Mouse (Mus musculus) kidney, embryonic 15.5 days (tissue): ENCODE results near the gene Chmp1a. TPM values are rescaled to one million over a fixed set of nuclear protein-coding genes. Genes with fewer than 3 reads are reported as not detected.

Experiments used
- ATAC-seq: fragments of 200-750 bp; cut with Nextera tagmentation; replicated peaks from 2 replicates; pipeline ENCODE4 v1.8.0; 2017; ENCODE audit warnings: moderate TSS enrichment; ENCODE audit not compliant: low FRiP score
- H3K27ac ChIP-seq: fragments of 300-500 bp; sonication (generic); 2 replicates; pipeline ENCODE4 v1.5.1; 2015; ENCODE audit warnings: mild to moderate bottlenecking, inconsistent platforms
- H3K27me3 ChIP-seq: fragments of 300-500 bp; sonication (generic); 2 replicates; pipeline ENCODE4 v1.6.1; 2015; ENCODE audit warnings: inconsistent platforms
- H3K36me3 ChIP-seq: fragments of 300-500 bp; sonication (generic); 2 replicates; pipeline ENCODE4 v1.6.1; 2015; ENCODE audit warnings: inconsistent platforms
- H3K4me1 ChIP-seq: fragments of 300-500 bp; sonication (generic); 2 replicates; pipeline ENCODE4 v1.6.1; 2015; ENCODE audit warnings: inconsistent platforms
- H3K4me2 ChIP-seq: fragments of 300-500 bp; sonication (generic); 2 replicates; pipeline ENCODE4 v1.6.1; 2015; ENCODE audit warnings: moderate library complexity, mild to moderate bottlenecking, inconsistent platforms
- H3K4me3 ChIP-seq: fragments of 300-500 bp; sonication (generic); replicated peaks from 2 replicates; pipeline ENCODE4 v1.5.1; 2015; ENCODE audit warnings: mild to moderate bottlenecking, inconsistent platforms
- H3K9ac ChIP-seq: fragments of 300-500 bp; sonication (generic); 2 replicates; pipeline ENCODE4 v1.6.1; 2015; ENCODE audit warnings: mild to moderate bottlenecking, inconsistent platforms
- H3K9me3 ChIP-seq: fragments of 300-500 bp; sonication (generic); replicated peaks from 2 replicates; pipeline ENCODE4 v1.6.1; 2016; ENCODE audit warnings: inconsistent platforms
- WGBS: fragments of 180-500 bp; shearing (Covaris S2); methylation state at CpG from one replicate; pipeline ENCODE4 v1.1.7; 2015; ENCODE audit warnings: mixed read lengths; 5-methylcytosine and 5-hydroxymethylcytosine counted together
- polyA plus RNA-seq: library from polyadenylated mRNA; unstranded; fragments of >200 nt; fragmentation: Nextera tagmentation; extraction: Ambion mirVana; gene quantifications from 2 replicates; pipeline ENCODE4 v1.2.1, GENCODE M21; 2015

Chmp1a gene
- polyA plus RNA-seq, 1 experiment from 2014 or later, result 126 TPM

DNA sequence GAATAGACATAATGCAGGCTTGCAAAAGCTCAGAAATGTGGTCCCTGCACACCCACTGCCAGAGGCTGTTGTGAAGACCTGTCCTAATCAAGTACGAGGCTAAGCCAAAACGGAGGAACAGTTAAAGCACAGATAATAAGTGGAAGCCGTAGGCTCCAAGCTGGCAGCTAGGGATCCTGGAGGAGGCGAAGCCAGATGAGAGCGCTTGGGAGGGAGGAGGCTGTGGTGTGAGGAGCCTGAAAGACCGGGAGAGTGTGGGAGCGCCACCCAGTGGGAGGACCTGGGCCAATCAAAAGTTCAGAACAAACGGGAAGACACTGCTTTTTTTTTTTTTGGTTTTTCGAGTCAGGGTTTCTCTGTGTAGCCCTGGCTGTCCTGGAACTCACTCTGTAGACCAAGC is 21.9 kb downstream of the Chmp1a start:
- Histone ChIP-seq H3K9me3 (no peaks in the 10 kb centered on the region), H3K4me2 (peak overlapping the region; percentile 42), H3K27ac (no peak overlapping the region), H3K4me3 (no peak overlapping the region), H3K9ac (no peak overlapping the region), H3K4me1 (peaks cover 25% of the 10 kb centered on the region), H3K36me3 (no peaks in the 10 kb centered on the region), H3K27me3 (no peaks in the 10 kb centered on the region; the same call in 1 of the 2 replicates)
- WGBS, result 3% methylated on average over 9 of the region's 9 CpGs
- ATAC-seq, result no peak

DNA sequence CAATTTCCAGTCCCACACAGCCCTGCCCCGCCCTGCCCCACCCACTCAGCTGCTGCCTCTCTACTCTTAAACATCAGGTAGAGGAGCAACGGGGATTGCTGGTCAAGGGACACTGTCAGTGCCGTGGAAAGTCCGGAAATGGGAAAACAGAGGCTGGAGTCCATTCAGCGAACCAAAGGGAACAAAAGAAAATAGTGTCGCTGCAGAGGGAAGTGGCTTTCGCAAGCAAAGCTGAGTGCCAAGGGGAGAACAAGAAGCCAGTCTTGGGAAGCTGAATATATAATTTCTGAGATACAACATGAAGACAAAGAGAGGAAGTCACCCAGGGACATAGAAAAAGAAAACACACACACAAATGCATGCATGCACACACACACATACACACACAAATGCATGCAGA is 23.7 kb downstream of the Chmp1a start:
- Histone ChIP-seq H3K4me3 (no peak overlapping the region), H3K4me1 (peaks cover 33% of the 10 kb centered on the region), H3K36me3 (no peaks in the 10 kb centered on the region), H3K9me3 (no peaks in the 10 kb centered on the region), H3K4me2 (no peak overlapping the region), H3K9ac (no peak overlapping the region), H3K27me3 (no peaks in the 10 kb centered on the region; the same call in 1 of the 2 replicates), H3K27ac (no peak overlapping the region)
- no peak for ATAC-seq
- 66% methylated on average over 7 of the region's 7 CpGs for WGBS

DNA sequence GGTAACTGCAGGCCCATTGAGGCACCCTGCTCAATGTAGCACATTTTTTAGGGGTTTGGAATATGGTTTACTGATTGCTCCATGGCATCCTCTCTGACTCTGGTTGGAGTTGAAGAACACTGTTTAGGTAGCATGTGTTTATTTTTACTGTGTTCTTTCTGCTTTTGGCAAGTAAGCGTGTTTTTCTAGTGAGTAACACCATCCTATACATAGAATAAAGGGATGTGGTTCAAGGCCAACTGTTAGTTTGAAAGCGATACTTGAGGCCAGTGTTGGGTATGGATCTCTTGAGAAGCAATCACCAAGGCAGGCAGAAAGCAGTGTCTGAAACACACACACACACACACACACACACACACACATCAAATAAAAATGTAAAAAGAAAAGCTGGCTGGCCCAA is 24.6 kb downstream of the Chmp1a start:
- ATAC-seq, result no peak
- WGBS, result 66% methylated on average over 2 of the region's 2 CpGs
- no peaks in the 10 kb centered on the region for H3K9me3 ChIP-seq
- no peaks in the 10 kb centered on the region for H3K36me3 ChIP-seq
- H3K4me1 ChIP-seq, result peaks cover 33% of the 10 kb centered on the region
- H3K4me3 ChIP-seq, result no peak overlapping the region
- no peak overlapping the region for H3K9ac ChIP-seq
- H3K4me2 ChIP-seq, result no peak overlapping the region
- no peaks in the 10 kb centered on the region; the same call in 1 of the 2 replicates for H3K27me3 ChIP-seq
- no peak overlapping the region for H3K27ac ChIP-seq

DNA sequence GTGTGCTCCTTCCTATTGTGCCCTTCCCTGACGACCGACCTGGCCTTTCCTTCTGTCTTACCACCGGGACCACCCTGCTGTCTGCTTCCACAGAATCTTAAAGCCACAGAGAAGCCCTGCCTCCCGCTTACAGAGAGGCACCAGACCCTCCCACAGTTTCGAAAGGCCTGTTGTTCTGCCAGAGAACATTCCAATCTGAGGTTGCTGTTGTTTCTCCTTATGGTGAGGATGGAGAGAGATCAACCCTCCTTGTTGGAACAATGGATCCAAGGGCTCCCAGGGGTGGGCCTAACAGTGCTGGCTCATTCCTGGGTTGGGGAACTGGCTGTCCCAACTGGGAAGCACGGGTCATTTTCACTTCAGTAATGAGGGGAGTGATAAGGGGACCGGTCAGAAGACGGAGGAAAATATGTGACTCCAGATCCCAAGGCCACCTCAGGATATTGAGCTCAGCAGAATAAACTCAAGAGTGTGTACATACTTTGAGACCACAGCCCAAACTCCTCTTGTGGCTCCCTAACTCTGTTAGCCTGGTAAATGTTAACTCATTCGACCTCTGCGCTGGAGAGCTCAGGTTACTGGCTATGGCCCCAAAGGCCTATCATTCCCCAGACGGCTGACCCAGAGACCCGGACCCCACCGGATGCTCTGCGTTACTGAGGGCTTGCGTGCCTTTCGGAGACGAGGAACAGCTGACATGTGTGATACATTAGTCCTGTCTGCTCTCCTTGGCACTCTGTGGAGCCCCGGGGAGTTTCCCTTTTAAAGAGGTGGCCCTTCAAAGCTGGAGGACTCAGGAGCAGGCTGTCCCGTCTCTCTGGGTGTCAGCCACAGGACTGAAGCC is 26.8 kb downstream of the Chmp1a start, which contains the start of gene Dpep1:
Gene Dpep1, plus strand, starts transcription at position 677 of the 844 bp plus-strand sequence.
- Histone ChIP-seq H3K9me3 (no peaks in the 10 kb centered on the region), H3K4me2 (peak within 1 kb of the TSS; percentile 8; the same call in 1 of the 2 replicates), H3K9ac (no peak within 1 kb of the TSS), H3K27ac (peak within 1 kb of the TSS; percentile 67), H3K4me3 (no peak within 1 kb of the TSS), H3K4me1 (peaks cover 27% of the 10 kb centered on the region), H3K27me3 (no peaks in the 10 kb centered on the region; the same call in 1 of the 2 replicates), H3K36me3 (no peaks in the 10 kb centered on the region)
- ATAC-seq, result peak; percentile 23
- 15% methylated on average over 19 of the region's 19 CpGs for WGBS

DNA sequence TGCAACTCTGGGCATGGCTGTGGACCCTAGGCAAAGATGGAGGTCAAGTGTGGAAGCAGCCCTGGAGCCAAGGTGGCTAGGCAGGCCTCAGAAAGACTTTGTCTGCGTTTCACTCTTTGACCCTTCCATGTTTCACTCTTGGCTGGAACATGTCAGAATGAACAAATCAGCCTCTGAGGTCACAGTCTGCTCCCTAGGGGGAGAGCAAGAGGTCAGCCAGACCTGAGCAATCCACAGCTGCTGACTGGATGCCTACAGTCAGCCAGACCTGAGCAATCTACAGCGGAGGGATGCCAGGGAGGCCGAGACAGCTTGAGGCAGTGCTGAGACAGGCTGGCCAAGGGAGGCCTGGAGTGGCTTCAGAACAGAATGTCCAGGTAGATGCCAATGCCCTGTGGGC is 31.2 kb downstream of the Chmp1a start:
- Histone ChIP-seq H3K9ac (no peak overlapping the region), H3K4me1 (peaks cover 16% of the 10 kb centered on the region), H3K36me3 (no peaks in the 10 kb centered on the region), H3K4me2 (no peak overlapping the region), H3K27me3 (no peaks in the 10 kb centered on the region), H3K27ac (no peak overlapping the region), H3K9me3 (peaks cover 9% of the 10 kb centered on the region; the same call in 1 of the 2 replicates), H3K4me3 (no peak overlapping the region)
- ATAC-seq, result no peak
- 64% methylated on average over 3 of the region's 3 CpGs for WGBS

DNA sequence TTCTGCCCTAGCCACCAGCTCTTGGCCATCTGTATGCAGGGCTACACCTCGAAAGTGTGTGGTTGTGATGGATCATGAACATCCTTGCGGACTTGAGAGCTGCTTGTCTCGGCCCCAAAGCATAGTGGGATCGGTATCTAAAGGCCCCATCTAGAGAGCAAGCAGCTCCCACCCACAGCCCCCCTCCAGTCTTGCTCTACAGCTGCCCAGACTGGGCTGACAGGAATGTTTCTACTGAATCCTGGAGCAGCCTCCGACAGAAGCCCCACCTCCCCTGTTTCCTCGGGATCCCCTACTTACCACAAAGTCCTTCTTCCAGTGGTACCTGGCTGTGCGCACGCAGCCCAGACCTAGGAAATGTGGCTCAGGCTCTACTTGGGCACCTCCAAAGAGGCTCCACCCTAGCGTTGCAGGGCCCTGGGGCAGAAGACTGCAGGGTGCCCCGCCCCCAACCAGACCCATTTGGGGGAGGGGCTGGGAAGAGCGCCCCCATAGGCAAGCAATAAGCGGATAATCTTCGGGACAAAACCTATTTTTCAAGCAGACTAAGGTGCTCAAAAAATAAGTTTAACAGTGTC is 54.6 kb downstream of the Chmp1a start, which contains the start of gene Sult5a1:
Gene Sult5a1, minus strand, starts transcription at position 428 of the 578 bp plus-strand sequence.
- 0 out of 2 replicates have a peak, but pooled peaks have one; percentile 49 for ATAC-seq
- H3K4me3 ChIP-seq, result peak within 1 kb of the TSS; percentile 21
- no peaks in the 10 kb centered on the region for H3K9me3 ChIP-seq
- H3K4me2 ChIP-seq, result peak within 1 kb of the TSS; percentile 45
- no peaks in the 10 kb centered on the region for H3K27me3 ChIP-seq
- no peak within 1 kb of the TSS for H3K27ac ChIP-seq
- H3K4me1 ChIP-seq, result peaks cover 21% of the 10 kb centered on the region
- WGBS, result 33% methylated on average over 13 of the region's 13 CpGs
- H3K9ac ChIP-seq, result 0 out of 2 replicates have a peak within 1 kb of the TSS, but pooled peaks have one; percentile 2
- H3K36me3 ChIP-seq, result no peaks in the 10 kb centered on the region

DNA sequence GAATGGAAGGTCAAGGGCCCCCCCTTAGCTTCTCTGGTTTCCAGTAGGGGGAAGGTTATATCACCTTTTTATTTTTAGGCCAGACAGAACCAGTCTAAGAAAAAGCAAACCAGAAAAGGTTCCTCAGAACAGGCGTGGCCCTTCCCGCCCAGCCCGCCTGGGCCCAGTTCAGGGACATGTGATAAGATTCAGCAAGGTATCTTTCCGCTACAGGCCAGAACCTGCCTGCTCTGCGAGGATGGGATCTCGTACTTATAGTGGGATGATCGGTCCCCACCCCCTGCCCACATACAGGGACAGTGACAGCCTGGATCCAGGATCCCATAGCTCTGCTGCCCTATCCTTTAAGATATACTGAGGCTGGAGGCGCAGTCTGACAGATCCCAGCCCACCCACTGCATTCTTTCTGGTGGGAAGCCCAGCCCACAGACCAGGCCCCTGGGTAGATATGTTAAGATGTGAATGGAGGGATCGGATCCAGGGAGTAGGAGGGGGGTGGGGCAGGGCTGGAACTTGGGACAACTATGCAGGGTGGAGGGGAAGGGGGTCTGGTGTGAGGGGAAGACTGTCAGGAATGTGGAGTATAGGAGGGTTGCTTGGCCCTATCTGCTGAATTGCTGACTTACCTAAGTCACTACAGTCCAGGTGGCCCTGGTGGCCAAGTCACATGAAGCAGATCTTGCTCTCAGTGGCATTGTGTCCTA is 56.3 kb downstream of the Chmp1a start:
- H3K36me3 ChIP-seq, result no peaks in the 10 kb centered on the region
- no peak for ATAC-seq
- 84% methylated on average over 9 of the region's 9 CpGs for WGBS
- H3K9ac ChIP-seq, result no peak overlapping the region
- H3K27me3 ChIP-seq, result no peaks in the 10 kb centered on the region
- H3K27ac ChIP-seq, result no peak overlapping the region
- H3K4me3 ChIP-seq, result no peak overlapping the region
- no peaks in the 10 kb centered on the region for H3K9me3 ChIP-seq
- H3K4me1 ChIP-seq, result peaks cover 24% of the 10 kb centered on the region
- H3K4me2 ChIP-seq, result no peak overlapping the region

DNA sequence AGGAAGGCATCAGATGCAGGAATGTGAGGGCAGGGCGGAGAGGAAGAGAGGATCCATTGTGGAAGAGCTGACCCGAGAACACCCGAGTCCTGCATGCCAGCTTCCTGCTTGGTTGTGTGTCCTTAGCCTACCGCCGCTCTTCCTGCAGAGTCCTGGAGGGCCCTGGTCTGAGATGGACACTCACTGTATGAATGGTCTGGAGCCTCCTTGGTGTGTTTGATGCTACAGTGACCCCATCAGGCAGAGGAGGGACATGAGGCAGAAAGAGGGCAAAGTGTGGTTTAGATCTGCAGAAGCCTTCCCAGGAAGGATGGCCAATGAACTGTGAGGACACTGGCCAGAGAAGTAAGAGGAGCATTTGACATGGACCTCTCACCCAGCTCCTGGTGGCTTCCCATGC is 57.4 kb downstream of the Chmp1a start:
- Histone ChIP-seq H3K9ac (no peak overlapping the region), H3K27ac (no peak overlapping the region), H3K9me3 (no peaks in the 10 kb centered on the region), H3K4me2 (no peak overlapping the region), H3K27me3 (no peaks in the 10 kb centered on the region), H3K36me3 (no peaks in the 10 kb centered on the region), H3K4me3 (no peak overlapping the region), H3K4me1 (peaks cover 31% of the 10 kb centered on the region)
- WGBS, result 79% methylated on average over 5 of the region's 5 CpGs
- ATAC-seq, result no peak

Other genes starting within 250 kb of the Chmp1a start
- gene Ankrd11, start 170.5 kb downstream of the Chmp1a start, polyA plus RNA-seq, result 33.5 and 38.0 TPM in 2 replicates
- 48.9 and 52.5 TPM in 2 replicates for gene Spg7, start 149.8 kb downstream of the Chmp1a start, polyA plus RNA-seq
- gene Rpl13, start 110.4 kb downstream of the Chmp1a start, polyA plus RNA-seq, result 1,386 and 1,404 TPM in 2 replicates
- 0.63 and 1.0 TPM in 2 replicates for gene Cpne7, start 95.4 kb downstream of the Chmp1a start, polyA plus RNA-seq
- 9.5 and 12.7 TPM in 2 replicates for gene Sult5a1, start 54.4 kb downstream of the Chmp1a start, polyA plus RNA-seq
- 4.4 and 5.5 TPM in 2 replicates for gene Dpep1, start 26.5 kb downstream of the Chmp1a start, polyA plus RNA-seq
- gene Spata33, start 69 bp upstream of the Chmp1a start, polyA plus RNA-seq, result 4.2 and 5.5 TPM in 2 replicates
- 33.7 and 34.7 TPM in 2 replicates for gene Cdk10, start 12.1 kb upstream of the Chmp1a start, polyA plus RNA-seq
- gene Spata2l, start 23.5 kb upstream of the Chmp1a start, polyA plus RNA-seq, result 5.3 and 5.7 TPM in 2 replicates
- 21.2 and 22.7 TPM in 2 replicates for gene Zfp276, start 41.4 kb upstream of the Chmp1a start, polyA plus RNA-seq
- gene Vps9d1, start 41.6 kb upstream of the Chmp1a start, polyA plus RNA-seq, result 22.2 and 25.0 TPM in 2 replicates
- gene Fanca, start 105.8 kb upstream of the Chmp1a start, polyA plus RNA-seq, result 38.2 and 45.2 TPM in 2 replicates
- gene Spire2, start 120.0 kb upstream of the Chmp1a start, polyA plus RNA-seq, result 4.7 and 5.0 TPM in 2 replicates
- gene Tcf25, start 161.0 kb upstream of the Chmp1a start, polyA plus RNA-seq, result 157 and 175 TPM in 2 replicates
- not detected in 2 replicates for gene Mc1r, start 194.3 kb upstream of the Chmp1a start, polyA plus RNA-seq
- 8.0 and 22.0 TPM in 2 replicates for gene Tubb3, start 198.7 kb upstream of the Chmp1a start, polyA plus RNA-seq
- 34.4 and 39.8 TPM in 2 replicates for gene Def8, start 210.8 kb upstream of the Chmp1a start, polyA plus RNA-seq